Mouse (Mus musculus) macrophage (primary cell): ENCODE results near the gene Slc6a3. TPM values are rescaled to one million over a fixed set of nuclear protein-coding genes. Genes with fewer than 3 reads are reported as not detected.

Experiments used
- H3K27ac ChIP-seq: fragments of 350-480 bp; formaldehyde crosslinking; 2 replicates; pipeline ENCODE4 v1.9.0; 2021
- H3K36me3 ChIP-seq: fragments of 350-480 bp; formaldehyde crosslinking; 2 replicates; pipeline ENCODE4 v1.9.0; 2021; ENCODE audit errors: inconsistent target
- H3K4me3 ChIP-seq: fragments of 350-480 bp; formaldehyde crosslinking; 2 replicates; pipeline ENCODE4 v1.9.0; 2021; ENCODE audit errors: inconsistent target
- H3K79me2 ChIP-seq: fragments of 350-480 bp; formaldehyde crosslinking; 2 replicates; pipeline ENCODE4 v1.9.0; 2021; ENCODE audit errors: inconsistent target
- WGBS: methylation state at CpG from one replicate; pipeline ENCODE4 v1.1.7; 2026; ENCODE audit warnings: inconsistent platforms; ENCODE audit not compliant: missing documents; 5-methylcytosine and 5-hydroxymethylcytosine counted together
- polyA plus RNA-seq: library from polyadenylated mRNA; stranded (reverse); fragments of 250-400 nt; gene quantifications from 3 replicates; pipeline ENCODE4 v1.2.4, GENCODE M21; 2018; ENCODE audit warnings: inconsistent platforms
- total RNA-seq, 78 experiments: library from RNA; depleted of rRNA; stranded (reverse); fragments of 250-400 nt; gene quantifications; 1 replicate in 9 of 78; 2 replicates in 24 of 78; 3 replicates in 43 of 78; 4 replicates in 2 of 78; pipeline ENCODE4 v1.2.4; 2018; ENCODE audit warnings: inconsistent platforms in 56 of 78

The Slc6a3 gene
- not detected for total RNA-seq (2018; cell fraction: chromatin; rRNA removed)
- not detected for total RNA-seq (2018; cell fraction: cytosol; rRNA removed)
- total RNA-seq (2018; cell fraction: nucleus; rRNA removed), result not detected
- not detected in 3 replicates for polyA plus RNA-seq

GRCm38 (mm10) chr13:73536403-73536821 lies at the start of gene Slc6a3:
Slc6a3 (plus strand) TSS chr13:73536747.
- no peak within 1 kb of the TSS for H3K4me3 ChIP-seq
- H3K27ac ChIP-seq, result no peak within 1 kb of the TSS
- 2% methylated on average over 23 of the region's 26 CpGs for WGBS
- H3K79me2 ChIP-seq, result no peaks in the 10 kb centered on the region
- no peaks in the 10 kb centered on the region for H3K36me3 ChIP-seq

GRCm38 (mm10) chr13:73488105-73488504 lies 48.4 kb upstream of the Slc6a3 start:
- H3K4me3 ChIP-seq, result no peak overlapping the region
- H3K79me2 ChIP-seq, result peaks cover 23% of the 10 kb centered on the region; the same call in 1 of the 2 replicates
- WGBS, result 90% methylated on average over 3 of the region's 3 CpGs
- 0 out of 2 replicates have a peak overlapping the region, but pooled peaks have one; percentile 51 for H3K27ac ChIP-seq
- peaks cover 3% of the 10 kb centered on the region; the same call in 1 of the 2 replicates for H3K36me3 ChIP-seq

GRCm38 (mm10) chr13:73488707-73489106 lies 47.8 kb upstream of the Slc6a3 start:
- Histone ChIP-seq H3K4me3 (no peak overlapping the region), H3K27ac (peak overlapping the region; percentile 51; the same call in 1 of the 2 replicates), H3K79me2 (peaks cover 17% of the 10 kb centered on the region; the same call in 1 of the 2 replicates), H3K36me3 (peaks cover 5% of the 10 kb centered on the region; the same call in 1 of the 2 replicates)
- 19% methylated on average over 9 of the region's 9 CpGs for WGBS

GRCm38 (mm10) chr13:73489986-73490385 lies 46.6 kb upstream of the Slc6a3 start:
- 29% methylated on average over 3 of the region's 3 CpGs for whole genome bisulfite sequencing
- peaks cover 4% of the 10 kb centered on the region; the same call in 1 of the 2 replicates for H3K79me2 ChIP-seq
- peak overlapping the region; percentile 51 for H3K27ac ChIP-seq
- H3K4me3 ChIP-seq, result no peak overlapping the region
- H3K36me3 ChIP-seq, result peaks cover 13% of the 10 kb centered on the region; the same call in 1 of the 2 replicates

- peaks cover 20% of the 10 kb centered on the region for H3K36me3 ChIP-seq
- H3K79me2 ChIP-seq, result no peaks in the 10 kb centered on the region
- H3K27ac ChIP-seq, result peak overlapping the region; percentile 51
- 56% methylated on average over 8 of the region's 8 CpGs for WGBS
- no peak overlapping the region for H3K4me3 ChIP-seq
Measured at GRCm38 (mm10) chr13:73490564-73491170, 45.9 kb upstream of the Slc6a3 start.

- H3K79me2 ChIP-seq, result no peaks in the 10 kb centered on the region
- H3K27ac ChIP-seq, result no peak overlapping the region
- H3K4me3 ChIP-seq, result no peak overlapping the region
- peaks cover 45% of the 10 kb centered on the region for H3K36me3 ChIP-seq
- WGBS, result 86% methylated on average over 4 of the region's 4 CpGs
Measured at GRCm38 (mm10) chr13:73493183-73493582, 43.4 kb upstream of the Slc6a3 start.

- no peak overlapping the region for H3K27ac ChIP-seq
- WGBS, result 98% methylated on average over 9 of the region's 9 CpGs
- H3K36me3 ChIP-seq, result peaks cover 57% of the 10 kb centered on the region
- H3K4me3 ChIP-seq, result no peak overlapping the region
- no peaks in the 10 kb centered on the region for H3K79me2 ChIP-seq
Measured at GRCm38 (mm10) chr13:73494528-73494927, 42.0 kb upstream of the Slc6a3 start.

- H3K4me3 ChIP-seq, result no peak overlapping the region
- H3K27ac ChIP-seq, result no peak overlapping the region
- peaks cover 60% of the 10 kb centered on the region for H3K36me3 ChIP-seq
- 73% methylated on average over 2 of the region's 2 CpGs for WGBS
- H3K79me2 ChIP-seq, result no peaks in the 10 kb centered on the region
Measured at GRCm38 (mm10) chr13:73496137-73496536, 40.4 kb upstream of the Slc6a3 start.

GRCm38 (mm10) chr13:73499893-73500604 lies 36.5 kb upstream of the Slc6a3 start:
- WGBS, result 55% methylated on average over 6 of the region's 6 CpGs
- Histone ChIP-seq H3K79me2 (no peaks in the 10 kb centered on the region), H3K36me3 (peaks cover 53% of the 10 kb centered on the region), H3K4me3 (no peak overlapping the region), H3K27ac (no peak overlapping the region)

GRCm38 (mm10) chr13:73502719-73503118 lies 33.8 kb upstream of the Slc6a3 start:
- H3K4me3 ChIP-seq, result no peak overlapping the region
- no peak overlapping the region for H3K27ac ChIP-seq
- 72% methylated on average over 2 of the region's 2 CpGs for WGBS
- H3K36me3 ChIP-seq, result peaks cover 35% of the 10 kb centered on the region
- H3K79me2 ChIP-seq, result no peaks in the 10 kb centered on the region

- peaks cover 31% of the 10 kb centered on the region for H3K36me3 ChIP-seq
- WGBS, result 74% methylated on average over 7 of the region's 7 CpGs
- no peaks in the 10 kb centered on the region for H3K79me2 ChIP-seq
- no peak overlapping the region for H3K4me3 ChIP-seq
- no peak overlapping the region for H3K27ac ChIP-seq
Measured at GRCm38 (mm10) chr13:73505686-73506467, 30.7 kb upstream of the Slc6a3 start.

- Histone ChIP-seq H3K4me3 (no peak overlapping the region), H3K27ac (no peak overlapping the region), H3K79me2 (no peaks in the 10 kb centered on the region), H3K36me3 (peaks cover 46% of the 10 kb centered on the region)
- 94% methylated on average over 8 of the region's 8 CpGs for WGBS
Measured at GRCm38 (mm10) chr13:73508817-73509550, 27.6 kb upstream of the Slc6a3 start.

- peaks cover 55% of the 10 kb centered on the region for H3K36me3 ChIP-seq
Measured at GRCm38 (mm10) chr13:73509869-73510268, 26.7 kb upstream of the Slc6a3 start.

More at GRCm38 (mm10) chr13:73509869-73510268, 26.7 kb upstream of the Slc6a3 start:
- WGBS, result 89% methylated on average over 6 of the region's 6 CpGs
- Histone ChIP-seq H3K27ac (no peak overlapping the region), H3K4me3 (no peak overlapping the region), H3K79me2 (no peaks in the 10 kb centered on the region)
